Mouse (Mus musculus): Measurements from ENCODE around the gene Aifm1. TPM values are rescaled to one million over a fixed set of nuclear protein-coding genes. Genes with fewer than 3 reads are reported as not detected.

Gene Aifm1
- polyA plus RNA-seq, 1 experiment from 2014 or later = 139 TPM

DNA sequence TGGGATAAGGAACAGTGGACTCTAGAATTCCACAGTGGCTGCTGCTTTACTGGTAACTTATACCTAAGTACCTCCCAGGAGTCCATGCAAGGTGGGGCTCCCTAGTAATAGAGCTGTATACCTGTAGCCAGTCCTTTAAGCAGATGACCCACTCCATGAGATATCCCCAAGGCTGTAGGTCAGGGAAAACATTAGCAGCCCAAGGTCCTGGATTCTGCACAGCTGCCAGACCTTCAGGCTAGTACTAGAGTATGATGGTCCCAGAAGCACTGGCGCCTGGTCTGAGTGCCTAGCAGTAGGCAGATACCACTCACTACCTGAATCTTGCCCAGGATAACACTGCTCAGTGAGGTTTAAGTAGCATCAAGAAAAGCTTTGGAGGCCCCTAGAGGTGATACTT, 79.1 kb downstream of the Aifm1 start:
- H3K4me3 ChIP-seq (ENCODE audit: low read length) = no peak overlapping the region
- H3K27ac ChIP-seq (ENCODE audit: low read length) = no peak overlapping the region
- no peaks in the 10 kb centered on the region for H3K27me3 ChIP-seq (ENCODE audit: control insufficient read depth, insufficient read depth, low read length)
- H3K36me3 ChIP-seq (ENCODE audit: control insufficient read depth, insufficient read depth) = no peaks in the 10 kb centered on the region
- H3K9me3 ChIP-seq (replicated peaks; ENCODE audit: control insufficient read depth, low read length) = no peaks in the 10 kb centered on the region
- no peak overlapping the region for H3K4me2 ChIP-seq (ENCODE audit: low read depth, low read length)
- no peak overlapping the region for H3K9ac ChIP-seq (ENCODE audit: low read length)
- ATAC-seq (replicated peaks; ENCODE audit: extremely low read depth, insufficient read depth, low FRiP score) = no peak
- peaks cover 22% of the 10 kb centered on the region for H3K4me1 ChIP-seq (ENCODE audit: control insufficient read depth, insufficient read depth, low read length)
- 93% methylated on average over 1 of the region's 1 CpGs for WGBS

DNA sequence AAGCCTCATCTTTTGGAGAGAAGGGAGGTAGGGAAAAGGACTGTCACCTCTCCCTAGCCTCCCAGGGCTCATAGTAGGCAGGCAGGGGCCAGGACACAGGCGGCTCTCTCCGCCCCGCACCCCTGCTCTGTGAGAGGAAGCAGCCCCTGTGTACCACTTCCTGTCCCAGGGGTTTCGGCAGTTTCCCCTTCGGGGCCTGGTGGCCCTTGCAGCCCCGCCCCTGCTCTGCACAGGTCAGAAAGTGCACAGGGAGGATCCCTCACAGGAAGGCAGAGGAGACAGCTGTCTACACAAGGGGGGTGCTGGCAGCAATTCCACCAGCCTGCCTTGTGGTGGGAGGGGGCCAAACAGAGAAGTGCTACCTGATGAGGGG, 79.8 kb downstream of the Aifm1 start:
- peak; percentile 75 for ATAC-seq (replicated peaks; ENCODE audit: extremely low read depth, insufficient read depth, low FRiP score)
- peak overlapping the region; percentile 45 for H3K27ac ChIP-seq (ENCODE audit: low read length)
- no peak overlapping the region for H3K9ac ChIP-seq (ENCODE audit: low read length)
- H3K4me3 ChIP-seq (ENCODE audit: low read length) = no peak overlapping the region
- no peaks in the 10 kb centered on the region for H3K9me3 ChIP-seq (replicated peaks; ENCODE audit: control insufficient read depth, low read length)
- H3K4me1 ChIP-seq (ENCODE audit: control insufficient read depth, insufficient read depth, low read length) = peaks cover 18% of the 10 kb centered on the region
- peak overlapping the region; percentile 24 for H3K4me2 ChIP-seq (ENCODE audit: low read depth, low read length)
- no peaks in the 10 kb centered on the region for H3K27me3 ChIP-seq (ENCODE audit: control insufficient read depth, insufficient read depth, low read length)
- H3K36me3 ChIP-seq (ENCODE audit: control insufficient read depth, insufficient read depth) = no peaks in the 10 kb centered on the region
- 37% methylated on average over 6 of the region's 6 CpGs for WGBS

DNA sequence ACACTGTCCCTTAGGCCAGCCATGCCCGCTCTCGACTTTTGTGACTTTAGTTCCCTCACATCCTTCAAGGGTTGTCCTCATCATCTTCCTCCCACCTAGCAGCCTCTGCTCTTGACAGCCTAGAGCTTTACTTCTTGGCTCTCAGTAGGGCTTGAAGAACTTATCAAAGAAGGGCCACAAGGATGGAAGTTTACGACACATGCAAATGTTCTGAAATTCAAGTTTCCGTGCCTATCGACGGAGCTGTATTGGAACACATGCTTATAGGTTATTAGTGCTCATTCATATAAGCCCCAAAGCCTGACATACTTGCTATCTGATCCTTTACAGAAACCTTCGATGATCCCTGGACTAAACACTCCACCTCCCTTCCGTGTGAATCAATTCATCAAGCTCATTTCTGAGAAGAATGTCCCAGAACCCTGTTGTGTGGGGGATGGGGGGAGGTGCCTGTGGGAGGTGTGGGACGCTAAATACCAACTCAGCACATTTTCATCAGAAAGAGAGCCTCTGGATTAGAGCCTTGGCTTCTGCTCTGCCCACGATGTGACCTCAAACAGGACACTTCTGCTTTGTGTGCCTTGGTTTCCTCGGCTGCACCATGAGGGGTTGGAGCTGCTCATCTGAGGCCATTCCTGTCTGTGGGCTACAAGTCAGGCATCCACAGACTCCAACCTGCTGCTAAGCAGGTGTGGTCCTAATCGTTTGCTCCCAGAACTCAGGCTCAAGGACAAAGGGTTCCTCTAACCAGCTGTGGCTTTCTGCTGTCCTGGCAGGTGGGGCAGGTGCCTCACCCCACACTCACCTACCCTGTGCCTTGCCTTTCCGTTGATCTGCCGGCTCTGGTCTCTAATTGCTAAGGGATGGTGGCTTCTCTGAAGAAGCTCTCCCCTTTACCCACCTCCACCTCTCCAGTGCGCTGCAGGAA, 80.5 kb downstream of the Aifm1 start:
- Histone ChIP-seq H3K4me3 (ENCODE audit: low read length) (no peak overlapping the region), H3K9me3 (replicated peaks; ENCODE audit: control insufficient read depth, low read length) (no peaks in the 10 kb centered on the region), H3K4me2 (ENCODE audit: low read depth, low read length) (peak overlapping the region; percentile 24), H3K27ac (ENCODE audit: low read length) (peak overlapping the region; percentile 45), H3K4me1 (ENCODE audit: control insufficient read depth, insufficient read depth, low read length) (peaks cover 24% of the 10 kb centered on the region), H3K36me3 (ENCODE audit: control insufficient read depth, insufficient read depth) (no peaks in the 10 kb centered on the region), H3K9ac (ENCODE audit: low read length) (no peak overlapping the region), H3K27me3 (ENCODE audit: control insufficient read depth, insufficient read depth, low read length) (no peaks in the 10 kb centered on the region)
- WGBS = 58% methylated on average over 15 of the region's 15 CpGs
- no peak for ATAC-seq (replicated peaks; ENCODE audit: extremely low read depth, insufficient read depth, low FRiP score)

DNA sequence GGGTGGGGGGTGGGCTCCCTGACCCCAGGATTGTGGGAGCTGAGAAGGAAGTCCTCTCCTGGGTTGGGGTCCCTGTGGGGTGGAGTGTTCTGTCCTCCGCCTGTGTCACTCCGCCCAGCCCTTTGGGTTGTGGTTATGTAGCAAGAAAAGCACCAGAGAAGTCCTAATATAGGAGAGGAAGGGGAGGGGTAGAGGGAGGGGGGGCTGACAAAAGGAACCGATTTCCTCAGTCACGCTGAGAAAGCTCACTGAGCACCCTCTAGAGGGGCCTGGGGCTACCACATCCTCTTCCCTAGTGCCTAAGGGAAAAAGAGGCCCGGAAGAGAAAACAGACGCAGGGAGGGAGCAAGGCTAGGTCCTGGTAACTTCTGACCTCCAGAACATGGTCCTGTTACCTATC, 83.8 kb downstream of the Aifm1 start:
- 43% methylated on average over 6 of the region's 6 CpGs for WGBS
- Histone ChIP-seq H3K27me3 (ENCODE audit: control insufficient read depth, insufficient read depth, low read length) (no peaks in the 10 kb centered on the region), H3K4me3 (ENCODE audit: low read length) (no peak overlapping the region), H3K36me3 (ENCODE audit: control insufficient read depth, insufficient read depth) (no peaks in the 10 kb centered on the region), H3K27ac (ENCODE audit: low read length) (peak overlapping the region; percentile 48), H3K9ac (ENCODE audit: low read length) (no peak overlapping the region), H3K9me3 (replicated peaks; ENCODE audit: control insufficient read depth, low read length) (no peaks in the 10 kb centered on the region), H3K4me1 (ENCODE audit: control insufficient read depth, insufficient read depth, low read length) (peaks cover 36% of the 10 kb centered on the region), H3K4me2 (ENCODE audit: low read depth, low read length) (no peak overlapping the region)
- ATAC-seq (replicated peaks; ENCODE audit: extremely low read depth, insufficient read depth, low FRiP score) = no peak

DNA sequence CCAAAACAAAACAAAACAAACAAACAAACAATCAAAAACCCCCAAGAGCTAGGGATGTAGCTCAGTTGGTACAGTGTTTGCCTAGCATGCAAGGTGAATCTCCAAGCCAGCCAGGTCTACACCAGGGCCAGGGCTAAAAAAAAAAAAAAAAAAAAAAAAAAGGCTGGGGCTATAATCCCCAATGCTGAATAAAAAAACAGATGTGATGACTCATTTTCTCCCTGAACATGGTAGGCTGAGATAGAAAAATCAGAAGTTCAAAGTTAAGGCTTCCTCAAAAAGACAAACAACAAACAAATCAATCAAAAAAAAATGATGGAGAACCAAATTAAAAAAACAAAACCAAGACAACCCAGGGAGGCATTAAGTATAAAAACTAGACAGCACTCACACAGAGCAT, 84.3 kb downstream of the Aifm1 start:
- Histone ChIP-seq H3K27ac (ENCODE audit: low read length) (peak overlapping the region; percentile 48; the same call in 1 of the 2 replicates), H3K4me1 (ENCODE audit: control insufficient read depth, insufficient read depth, low read length) (peaks cover 36% of the 10 kb centered on the region), H3K27me3 (ENCODE audit: control insufficient read depth, insufficient read depth, low read length) (no peaks in the 10 kb centered on the region), H3K36me3 (ENCODE audit: control insufficient read depth, insufficient read depth) (no peaks in the 10 kb centered on the region), H3K9me3 (replicated peaks; ENCODE audit: control insufficient read depth, low read length) (no peaks in the 10 kb centered on the region), H3K4me3 (ENCODE audit: low read length) (no peak overlapping the region), H3K9ac (ENCODE audit: low read length) (no peak overlapping the region), H3K4me2 (ENCODE audit: low read depth, low read length) (no peak overlapping the region)
- ATAC-seq (replicated peaks; ENCODE audit: extremely low read depth, insufficient read depth, low FRiP score) = no peak

DNA sequence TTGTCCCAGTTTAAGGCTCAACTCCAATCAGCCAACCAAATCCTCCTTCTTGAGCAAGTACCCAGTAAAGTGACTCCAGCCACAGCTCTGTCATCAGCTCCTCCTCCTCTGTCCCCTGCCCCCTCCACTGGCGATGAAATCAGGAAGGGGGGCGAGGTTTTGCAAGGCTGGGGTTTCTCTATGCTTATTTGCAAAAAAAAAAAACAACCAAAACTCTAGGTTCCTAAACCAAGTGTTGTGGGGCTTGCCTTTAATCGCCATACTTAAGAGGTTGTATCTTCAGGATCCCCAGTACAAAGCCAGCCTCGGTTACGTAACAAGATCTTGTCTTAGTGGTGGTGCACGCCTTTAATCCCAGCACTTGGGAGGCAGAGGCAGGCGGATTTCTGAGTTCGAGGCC, 84.7 kb downstream of the Aifm1 start:
- Histone ChIP-seq H3K9me3 (replicated peaks; ENCODE audit: control insufficient read depth, low read length) (no peaks in the 10 kb centered on the region), H3K27me3 (ENCODE audit: control insufficient read depth, insufficient read depth, low read length) (no peaks in the 10 kb centered on the region), H3K36me3 (ENCODE audit: control insufficient read depth, insufficient read depth) (no peaks in the 10 kb centered on the region), H3K27ac (ENCODE audit: low read length) (no peak overlapping the region), H3K4me3 (ENCODE audit: low read length) (no peak overlapping the region), H3K9ac (ENCODE audit: low read length) (no peak overlapping the region), H3K4me2 (ENCODE audit: low read depth, low read length) (no peak overlapping the region), H3K4me1 (ENCODE audit: control insufficient read depth, insufficient read depth, low read length) (peaks cover 37% of the 10 kb centered on the region)
- ATAC-seq (replicated peaks; ENCODE audit: extremely low read depth, insufficient read depth, low FRiP score) = no peak
- WGBS = 84% methylated on average over 8 of the region's 8 CpGs

DNA sequence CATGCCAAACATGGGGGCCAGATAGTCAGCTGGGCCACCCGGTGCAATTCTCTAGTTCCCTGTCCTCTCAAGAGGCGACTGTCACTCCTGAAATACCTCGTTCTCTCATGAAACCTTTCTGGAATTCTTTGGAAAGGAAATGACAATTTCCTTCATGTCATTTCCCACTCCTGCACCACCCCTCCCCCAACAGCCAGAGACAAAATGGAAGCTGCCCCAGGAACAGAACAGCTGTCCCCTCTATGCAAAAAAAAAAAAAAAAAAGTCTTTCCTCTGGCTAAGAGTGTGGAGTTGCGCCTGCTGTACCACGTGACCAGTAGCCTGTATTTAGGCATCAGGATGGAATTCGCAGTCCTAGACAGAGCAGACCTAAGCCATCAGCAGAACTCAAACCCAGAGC, 85.1 kb downstream of the Aifm1 start:
- Histone ChIP-seq H3K4me1 (ENCODE audit: control insufficient read depth, insufficient read depth, low read length) (peaks cover 37% of the 10 kb centered on the region), H3K27me3 (ENCODE audit: control insufficient read depth, insufficient read depth, low read length) (no peaks in the 10 kb centered on the region), H3K27ac (ENCODE audit: low read length) (peak overlapping the region; percentile 66), H3K36me3 (ENCODE audit: control insufficient read depth, insufficient read depth) (no peaks in the 10 kb centered on the region), H3K9ac (ENCODE audit: low read length) (no peak overlapping the region), H3K9me3 (replicated peaks; ENCODE audit: control insufficient read depth, low read length) (no peaks in the 10 kb centered on the region), H3K4me2 (ENCODE audit: low read depth, low read length) (no peak overlapping the region), H3K4me3 (ENCODE audit: low read length) (no peak overlapping the region)
- ATAC-seq (replicated peaks; ENCODE audit: extremely low read depth, insufficient read depth, low FRiP score) = 0 out of 2 replicates have a peak, but pooled peaks have one; percentile 5
- WGBS = 40% methylated on average over 6 of the region's 6 CpGs

DNA sequence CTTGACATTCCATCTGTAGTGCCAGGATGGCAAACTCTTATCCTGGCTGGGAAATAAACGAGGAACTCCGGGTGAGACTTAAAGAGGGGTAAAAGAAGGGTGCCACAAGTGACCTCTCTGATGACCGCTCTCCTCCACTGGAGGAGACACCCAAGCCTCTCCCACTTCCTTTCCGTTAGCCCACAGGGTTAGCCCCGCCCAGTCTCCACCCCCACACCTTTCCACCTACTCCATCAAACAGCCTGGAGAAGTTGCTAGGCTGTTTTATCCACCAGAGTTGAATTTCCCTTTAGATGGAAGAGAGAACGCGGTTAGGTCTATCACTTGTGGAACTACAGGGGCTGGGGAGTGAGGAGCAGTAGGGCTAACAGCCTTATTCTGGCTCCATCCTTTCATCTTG, 88.1 kb downstream of the Aifm1 start:
- Histone ChIP-seq H3K9ac (ENCODE audit: low read length) (no peak overlapping the region), H3K27me3 (ENCODE audit: control insufficient read depth, insufficient read depth, low read length) (no peaks in the 10 kb centered on the region), H3K27ac (ENCODE audit: low read length) (peak overlapping the region; percentile 43; the same call in 1 of the 2 replicates), H3K4me1 (ENCODE audit: control insufficient read depth, insufficient read depth, low read length) (peaks cover 37% of the 10 kb centered on the region), H3K4me2 (ENCODE audit: low read depth, low read length) (peak overlapping the region; percentile 45), H3K9me3 (replicated peaks; ENCODE audit: control insufficient read depth, low read length) (no peaks in the 10 kb centered on the region), H3K36me3 (ENCODE audit: control insufficient read depth, insufficient read depth) (0 out of 2 replicates have a peak, but pooled peaks cover 6% of the 10 kb centered on the region), H3K4me3 (ENCODE audit: low read length) (no peak overlapping the region)
- ATAC-seq (replicated peaks; ENCODE audit: extremely low read depth, insufficient read depth, low FRiP score) = no peak
- WGBS = 46% methylated on average over 7 of the region's 7 CpGs
